Mouse (Mus musculus): ENCODE data around the gene Utp6. TPM values are rescaled to one million over a fixed set of nuclear protein-coding genes. Genes with fewer than 3 reads are reported as not detected.

Utp6 gene
- total RNA-seq, 2 experiments from 2014 or later: 29.5 to 112 TPM

DNA sequence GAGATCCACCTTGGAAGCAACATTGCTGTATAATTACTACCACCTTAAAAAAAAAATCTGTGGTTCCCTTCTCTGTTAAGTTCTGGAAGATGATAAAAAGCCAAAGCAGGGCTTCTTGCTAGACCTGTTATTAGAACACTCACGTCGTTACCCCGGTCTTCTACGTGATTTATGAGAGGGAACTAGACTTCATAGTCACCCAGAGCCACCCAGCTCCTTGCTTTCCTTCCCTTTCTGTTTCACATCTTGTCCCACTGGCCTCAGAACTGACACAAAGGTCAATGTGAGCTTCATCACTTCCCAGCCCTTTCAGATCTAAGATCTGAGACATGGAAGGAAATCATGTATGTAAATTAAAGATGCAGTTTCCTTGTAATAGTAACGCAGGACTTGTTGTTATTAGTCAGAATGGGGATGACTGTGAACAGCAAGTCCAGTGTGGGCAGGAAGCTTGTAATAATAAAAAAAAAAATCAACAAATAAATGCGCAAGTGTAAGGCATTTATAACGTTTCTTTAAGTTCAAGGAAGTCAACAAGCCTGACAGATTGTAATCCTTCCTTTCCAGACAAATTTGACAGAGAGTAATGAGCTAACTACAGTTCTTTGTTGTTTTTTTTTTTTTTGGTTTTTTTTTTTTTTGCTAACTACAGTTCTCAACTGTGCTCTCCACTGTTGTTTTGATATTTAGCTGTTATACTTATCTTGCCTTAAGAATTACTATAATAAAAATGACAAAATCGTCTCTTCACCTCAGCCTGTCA, 1.2 kb upstream of the Utp6 start:
- ATAC-seq (replicated peaks; ENCODE audit: poor library complexity): no peak

DNA sequence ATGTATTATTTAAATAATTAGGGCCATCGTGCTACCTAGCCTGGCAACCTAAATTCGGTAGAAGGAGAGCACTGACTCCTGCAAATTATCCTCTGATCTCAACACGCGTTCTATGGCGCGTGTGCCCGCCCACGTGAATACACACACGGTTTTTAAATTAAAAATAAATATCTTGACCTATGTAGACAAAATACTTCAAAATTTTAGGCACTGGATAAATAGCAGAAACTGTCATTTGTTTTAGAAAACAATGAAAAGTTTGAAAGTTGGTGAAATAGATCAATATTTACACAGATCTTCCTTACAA, 640 bp upstream of the Utp6 start:
- peak; percentile 11; the same call in 1 of the 2 replicates for ATAC-seq (replicated peaks; ENCODE audit: poor library complexity)

DNA sequence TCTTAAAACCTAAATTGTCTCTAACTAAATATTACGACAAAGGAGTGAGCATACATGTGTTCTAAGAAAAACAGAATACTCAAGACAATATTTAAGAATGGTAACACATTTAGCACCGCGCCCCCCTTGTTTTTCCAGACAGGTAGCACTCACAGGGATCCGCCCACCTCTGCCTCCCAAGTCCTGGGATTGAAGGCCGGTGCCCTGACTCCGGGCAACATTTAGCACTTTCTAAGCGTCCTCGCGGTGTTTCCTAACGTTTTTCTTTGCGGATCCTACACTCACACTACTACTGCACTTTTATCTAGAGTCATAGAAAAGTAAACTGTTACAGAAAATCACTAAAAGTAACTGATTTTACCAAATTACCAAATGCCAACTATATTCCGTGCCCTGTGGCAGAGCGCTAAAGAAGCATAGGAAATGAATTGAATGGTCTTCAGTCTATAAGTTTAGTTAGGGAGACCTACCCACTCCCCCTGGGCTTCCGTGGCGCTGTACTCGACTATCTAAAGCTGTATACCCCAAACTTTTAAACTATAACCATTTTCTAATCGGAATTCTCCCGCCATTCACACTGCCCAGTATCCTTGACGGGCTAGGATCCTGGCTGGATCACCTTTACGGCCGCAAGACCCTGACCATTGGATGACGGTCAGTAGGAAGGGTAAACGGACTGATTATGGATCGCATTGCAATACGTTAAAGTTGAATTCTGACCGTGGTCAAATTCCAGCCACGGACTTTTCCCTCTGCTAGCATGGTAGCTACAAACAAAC, 655 bp downstream of the Utp6 start:
- no peak; the same call in 1 of the 2 replicates for ATAC-seq (replicated peaks; ENCODE audit: poor library complexity)

DNA sequence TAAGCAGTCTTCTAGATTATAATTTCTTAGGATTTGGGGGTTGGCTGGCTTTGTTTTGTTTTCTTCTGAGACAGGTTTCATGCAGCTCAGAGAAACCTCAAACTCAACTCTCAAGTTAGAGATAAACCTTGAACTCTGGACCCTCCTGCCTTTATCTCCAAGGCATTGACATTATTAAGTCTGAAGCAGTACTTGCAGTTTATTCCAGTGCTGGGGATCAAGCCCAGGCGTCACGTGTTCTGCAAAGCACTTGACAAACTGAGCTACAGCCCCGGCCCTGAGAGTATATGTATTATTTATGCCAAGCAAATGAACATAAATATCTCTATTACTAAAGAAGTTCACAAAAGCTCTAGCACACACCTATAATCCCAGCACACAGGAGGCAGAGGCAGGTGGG, 14.9 kb downstream of the Utp6 start:
- ATAC-seq (replicated peaks; ENCODE audit: poor library complexity): no peak

DNA sequence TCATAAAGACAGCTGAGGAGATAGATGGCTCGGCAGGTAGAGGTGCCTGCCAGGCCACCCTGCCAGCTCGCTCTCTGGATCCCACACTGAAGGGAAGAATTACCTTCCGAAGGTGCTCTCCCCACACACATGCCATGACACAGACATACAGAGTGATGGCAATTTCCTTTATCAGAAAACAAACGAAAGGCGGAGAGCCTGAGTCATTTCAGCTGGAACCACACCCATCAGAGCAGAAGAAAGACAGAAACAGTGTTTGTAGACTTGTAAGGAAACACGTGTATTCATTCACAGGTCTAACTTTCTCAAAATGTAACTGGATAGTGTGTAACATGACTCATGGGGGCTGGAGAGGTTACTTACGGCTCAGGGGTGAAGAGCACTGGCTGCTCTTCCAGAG, 18.6 kb downstream of the Utp6 start:
- ATAC-seq (replicated peaks; ENCODE audit: poor library complexity): 0 out of 2 replicates have a peak, but pooled peaks have one; percentile 34

DNA sequence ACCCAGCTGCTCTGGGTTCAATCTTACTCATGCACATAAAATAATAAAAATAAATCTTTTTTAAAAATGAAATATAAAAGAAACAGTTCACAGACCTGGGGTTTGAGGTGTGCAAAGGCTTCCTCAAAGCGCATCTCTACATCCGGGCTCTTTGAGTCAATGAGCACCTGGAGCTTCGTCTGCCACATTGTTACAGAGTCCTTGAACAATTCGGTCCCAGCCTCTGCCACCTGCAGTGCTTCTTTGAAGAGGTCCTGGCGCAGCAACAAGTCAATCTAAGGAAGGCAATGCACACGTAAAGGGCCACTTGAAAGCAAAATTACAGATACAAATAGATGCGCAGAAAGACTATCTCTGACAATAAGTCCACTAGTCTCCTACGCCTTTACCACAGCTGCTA, 19.1 kb downstream of the Utp6 start:
- no peak for ATAC-seq (replicated peaks; ENCODE audit: poor library complexity)

DNA sequence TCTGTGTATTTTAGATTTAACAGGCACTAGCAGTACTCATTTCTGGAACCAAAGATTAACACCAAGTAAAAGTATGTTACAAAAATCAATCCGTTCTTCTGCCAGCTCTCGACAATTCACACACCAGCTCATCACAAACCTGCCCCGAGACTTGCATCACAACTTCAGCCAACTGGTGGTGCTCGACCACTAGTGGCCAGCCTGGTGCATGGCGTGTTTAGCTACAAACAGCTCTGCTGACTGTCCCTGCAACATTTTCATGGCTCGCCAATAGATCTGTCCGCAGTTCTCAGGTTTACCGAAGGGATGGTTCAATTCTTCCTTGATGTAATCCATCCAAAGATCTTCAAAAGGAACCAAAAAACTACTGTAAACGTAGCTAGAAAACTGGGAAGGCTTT, 26.4 kb downstream of the Utp6 start:
- ATAC-seq (replicated peaks; ENCODE audit: poor library complexity): no peak

DNA sequence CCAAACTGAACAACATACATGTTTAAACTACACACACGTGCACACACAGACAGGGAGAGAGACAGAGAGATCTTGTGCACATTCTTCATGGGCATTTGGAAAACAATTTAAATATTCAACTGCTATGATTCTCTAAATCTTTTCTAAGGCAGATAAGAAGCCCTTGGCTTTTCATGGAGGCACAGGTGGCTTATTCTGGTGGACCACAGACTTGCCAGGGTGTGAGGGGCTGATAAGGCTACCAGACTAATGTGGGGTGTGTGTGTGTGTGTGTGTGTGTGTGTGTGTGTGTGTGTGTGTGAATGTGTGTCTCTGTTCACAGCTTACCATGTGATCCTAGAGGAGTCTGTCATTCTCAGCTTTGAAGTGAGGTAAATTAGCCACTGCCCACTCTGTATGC, 39.4 kb downstream of the Utp6 start:
- ATAC-seq (replicated peaks; ENCODE audit: poor library complexity): peak; percentile 51

DNA sequence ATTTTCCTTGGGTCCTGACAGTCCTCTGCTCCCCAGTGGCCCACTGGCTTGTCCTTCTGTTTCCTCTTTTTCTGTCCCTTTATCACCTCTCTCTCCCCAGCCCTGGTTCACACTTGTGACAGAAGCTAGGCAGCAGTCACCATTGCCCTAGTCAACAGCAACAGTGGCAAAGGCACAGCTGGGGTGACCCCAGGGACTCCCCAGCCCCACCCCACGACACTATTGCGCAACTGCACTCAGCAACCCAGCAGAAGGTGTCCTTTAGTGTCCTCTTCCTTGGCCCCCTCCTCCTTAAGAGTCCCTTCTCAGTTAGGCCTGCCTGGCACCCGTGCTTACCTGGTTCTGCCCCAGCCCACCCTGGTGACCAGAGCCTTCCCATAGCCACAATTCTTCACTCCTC, 40.0 kb downstream of the Utp6 start:
- 0 out of 2 replicates have a peak, but pooled peaks have one; percentile 24 for ATAC-seq (replicated peaks; ENCODE audit: poor library complexity)

DNA sequence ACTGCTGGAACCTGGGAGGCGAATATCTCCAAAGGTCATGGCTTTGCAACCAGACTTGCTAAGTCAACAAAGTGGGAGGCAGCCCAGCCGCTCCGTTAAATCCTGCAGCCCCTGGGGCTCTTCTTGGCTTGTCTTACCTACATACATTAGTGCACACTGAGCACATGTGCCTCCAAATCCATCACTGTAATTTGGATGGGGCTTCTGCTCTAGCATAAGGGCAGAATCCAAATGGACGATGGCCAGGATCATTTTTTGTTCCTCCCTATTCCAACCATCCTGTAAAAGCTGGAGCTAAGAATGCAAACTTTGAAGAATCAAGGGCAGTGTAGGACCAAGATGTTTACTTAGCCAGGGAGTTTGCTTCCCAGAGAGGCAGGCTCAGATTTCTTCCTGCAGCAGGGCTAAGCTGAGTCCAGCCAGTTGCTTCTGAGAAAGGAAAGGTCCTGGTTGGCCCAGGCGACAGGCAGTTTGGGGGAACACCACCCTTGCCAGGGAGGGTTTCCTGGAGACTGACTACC, 41.6 kb downstream of the Utp6 start:
- ATAC-seq (replicated peaks; ENCODE audit: poor library complexity): no peak

DNA sequence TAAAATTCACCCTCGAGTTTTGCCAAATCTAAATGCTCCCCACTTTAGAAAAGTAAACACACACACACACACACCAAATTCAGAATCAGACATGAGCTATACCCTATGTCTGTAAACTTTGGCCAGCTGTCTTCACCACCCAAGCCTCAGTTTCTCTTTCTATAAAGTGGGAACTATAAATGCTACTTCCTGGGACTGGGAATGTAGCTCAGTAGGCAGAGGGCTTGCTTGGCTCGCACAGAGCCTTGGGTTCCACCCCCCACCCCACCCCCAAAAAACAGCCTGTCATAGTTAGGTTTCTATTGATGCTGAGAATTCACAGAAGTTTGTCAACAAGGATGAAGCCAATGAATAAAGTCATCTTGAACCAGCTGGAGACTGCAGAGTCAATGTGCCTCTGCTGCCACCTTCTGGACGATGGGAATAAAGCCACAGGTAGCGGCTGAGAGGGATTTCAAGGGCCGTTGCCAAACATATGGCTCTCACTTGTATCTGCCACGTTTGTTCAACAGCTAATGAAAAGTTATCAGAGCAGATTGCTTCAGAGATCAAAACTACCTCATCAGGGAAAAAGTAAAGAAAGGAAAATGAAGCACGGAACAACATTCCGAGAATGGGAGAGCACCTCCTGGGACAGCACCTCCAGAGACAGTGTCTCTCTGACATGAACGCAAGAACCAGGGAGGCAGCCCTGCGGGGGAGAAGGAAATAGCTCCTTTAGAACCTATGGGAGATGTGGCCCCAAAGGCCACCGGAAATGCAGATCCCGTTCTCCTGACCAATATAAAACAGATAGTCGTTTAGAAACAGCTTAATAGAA, 42.3 kb downstream of the Utp6 start:
- ATAC-seq (replicated peaks; ENCODE audit: poor library complexity): peak; percentile 97

DNA sequence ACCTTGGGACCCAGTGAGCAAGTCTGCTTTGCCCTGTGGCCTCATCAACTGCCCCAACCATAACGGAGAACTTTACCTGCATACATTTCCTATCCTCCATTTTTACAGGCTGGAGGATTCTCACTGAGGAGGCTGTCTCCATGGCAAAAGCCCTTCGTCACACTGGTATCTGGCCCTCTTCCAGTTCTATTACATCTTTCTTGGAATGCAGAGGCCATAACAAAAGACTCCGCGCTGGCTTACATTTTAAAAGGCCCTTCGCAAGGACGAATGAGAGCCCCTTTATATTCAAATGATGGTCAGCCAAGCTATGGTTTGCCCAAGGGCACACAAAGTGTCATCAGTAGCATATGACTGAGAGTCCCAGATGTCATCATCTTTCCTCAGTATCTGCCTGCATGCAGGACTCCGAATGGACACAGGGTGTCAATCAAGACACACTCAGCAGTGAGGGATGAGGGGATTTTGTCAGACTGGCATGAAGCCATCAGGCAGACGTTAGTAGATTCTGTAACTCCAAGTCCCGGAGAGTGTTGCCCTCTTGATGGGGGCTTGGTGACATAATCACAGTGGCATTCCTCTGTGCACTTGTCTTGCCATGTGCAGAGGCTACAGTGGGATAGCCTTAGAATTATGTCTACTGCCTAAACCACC, 46.4 kb downstream of the Utp6 start:
- no peak for ATAC-seq (replicated peaks; ENCODE audit: poor library complexity)

DNA sequence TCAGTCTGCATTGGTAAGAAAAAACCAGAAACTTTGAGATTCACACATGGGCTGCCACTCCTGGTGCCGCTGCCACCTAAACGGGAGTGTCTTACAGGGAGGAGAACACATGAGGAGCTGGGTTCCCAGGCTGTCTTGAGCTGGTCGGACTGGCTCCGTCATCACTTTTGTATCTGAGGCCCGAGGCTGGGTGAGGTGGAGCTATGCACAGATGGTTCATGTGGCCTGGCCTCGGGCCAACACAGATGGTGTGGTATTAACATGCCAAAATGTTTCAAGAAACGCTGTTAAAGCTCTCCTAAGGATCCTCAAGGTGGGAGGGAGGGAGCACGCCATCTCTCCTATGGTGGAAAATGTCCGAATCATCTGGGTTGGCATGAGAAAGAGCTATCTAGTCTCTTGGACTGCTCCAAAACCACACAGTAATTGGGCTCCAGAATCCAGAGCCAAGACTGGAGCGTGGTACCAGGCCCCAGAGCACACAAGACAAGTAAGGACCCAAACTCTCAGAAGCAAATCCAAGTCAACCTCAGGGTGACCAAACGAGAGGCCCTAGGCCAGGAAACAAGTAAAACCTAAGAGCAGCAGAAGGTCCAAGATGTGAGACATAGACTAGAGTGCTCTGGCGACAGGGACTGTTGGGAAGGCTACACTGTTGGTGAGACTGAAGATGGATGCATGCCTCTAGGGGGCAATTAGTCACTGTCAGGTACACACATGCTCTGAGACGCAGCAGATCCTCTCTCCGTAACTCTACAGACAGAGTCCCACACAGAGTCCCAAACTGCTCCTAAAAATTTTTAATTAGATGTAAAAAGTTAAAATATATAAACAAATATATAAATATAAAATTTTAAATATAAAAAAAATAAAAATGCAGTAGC, 53.3 kb downstream of the Utp6 start:
- peak; percentile 79 for ATAC-seq (replicated peaks; ENCODE audit: poor library complexity)

DNA sequence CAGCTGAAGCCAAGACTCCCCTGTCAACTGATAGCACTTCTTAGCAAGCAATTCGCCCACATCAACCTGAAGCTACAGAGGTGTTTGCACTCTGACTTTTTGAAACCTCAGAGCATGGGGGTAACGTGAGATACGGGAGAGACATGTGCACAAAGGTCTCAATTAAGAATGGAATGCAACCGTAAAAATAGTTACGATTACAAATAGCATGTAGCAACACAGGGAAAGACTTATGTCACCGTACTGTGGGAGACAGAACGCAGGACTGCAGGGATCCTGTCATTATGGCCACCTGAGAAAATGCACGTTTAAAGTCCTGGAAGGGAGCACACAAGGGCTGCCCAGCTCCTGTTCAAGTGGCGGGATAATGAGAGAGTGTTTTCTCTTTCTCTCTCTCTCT, 55.3 kb downstream of the Utp6 start:
- no peak for ATAC-seq (replicated peaks; ENCODE audit: poor library complexity)

DNA sequence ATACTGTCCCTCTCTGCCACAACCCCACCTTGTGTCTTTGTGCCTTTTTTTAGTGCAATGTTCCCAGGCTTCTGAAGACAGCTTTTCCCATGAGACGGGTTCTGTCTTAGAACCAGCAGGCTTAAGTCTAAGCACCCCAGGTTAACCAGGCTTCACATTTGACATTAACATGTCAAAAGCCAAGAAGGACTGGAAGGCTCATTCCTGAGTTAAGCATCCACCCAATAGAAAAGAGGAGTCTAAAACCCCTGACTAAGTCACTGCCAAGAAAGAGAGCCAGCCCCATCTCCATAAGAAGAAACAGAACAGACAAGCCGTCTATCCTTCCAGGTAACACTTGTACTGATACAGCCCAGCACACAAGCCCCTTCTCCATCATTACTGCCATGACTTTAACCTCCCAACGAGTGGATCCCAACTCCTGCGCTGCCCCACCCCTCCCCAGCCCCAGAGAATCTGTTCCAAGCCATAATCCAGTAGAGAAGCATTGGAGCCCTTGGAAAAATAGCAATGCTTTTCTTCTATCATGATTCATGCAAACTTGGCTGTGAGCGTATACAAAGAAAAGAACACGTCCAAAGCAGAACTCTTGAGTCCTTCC, 59.2 kb downstream of the Utp6 start:
- no peak for ATAC-seq (replicated peaks; ENCODE audit: poor library complexity)

DNA sequence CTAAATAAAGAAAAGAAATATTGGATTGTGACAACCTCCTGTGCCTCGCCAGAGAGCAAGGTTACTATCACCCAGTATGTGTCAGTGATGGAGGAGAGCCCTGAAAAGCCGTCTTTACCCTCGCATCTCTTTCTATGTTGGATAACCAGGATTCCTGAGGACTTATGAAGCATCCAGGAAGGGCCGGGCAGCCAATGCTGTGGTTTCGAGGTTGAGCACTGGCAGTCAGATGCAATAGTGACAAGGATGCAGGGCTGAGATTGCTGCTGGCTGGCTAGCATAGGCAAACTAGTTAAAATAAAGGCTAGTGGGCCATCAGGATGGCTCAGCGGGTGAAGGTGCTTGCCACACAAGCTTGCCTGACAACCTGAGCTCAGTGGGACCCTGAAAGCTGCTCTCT, 61.0 kb downstream of the Utp6 start:
- ATAC-seq (replicated peaks; ENCODE audit: poor library complexity): no peak

DNA sequence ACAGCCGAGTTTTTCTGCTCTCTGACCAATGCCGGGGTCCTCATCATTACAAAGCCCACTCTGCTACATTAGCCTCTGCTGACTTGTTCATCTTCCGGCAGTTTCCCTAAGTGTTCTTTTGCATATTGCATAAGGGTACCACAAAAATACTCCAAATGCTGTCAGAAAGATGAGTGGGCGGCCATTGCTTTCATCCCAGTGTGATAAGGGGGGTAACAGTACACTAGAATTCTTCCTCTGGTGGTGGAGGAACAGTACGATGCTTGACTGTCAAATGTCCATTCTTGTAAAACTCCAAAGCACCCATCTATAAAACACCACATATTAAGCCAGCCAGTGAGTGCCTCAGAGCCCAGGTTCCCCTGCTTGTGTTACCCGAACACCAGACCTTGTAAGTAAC, 69.9 kb downstream of the Utp6 start:
- no peak for ATAC-seq (replicated peaks; ENCODE audit: poor library complexity)

DNA sequence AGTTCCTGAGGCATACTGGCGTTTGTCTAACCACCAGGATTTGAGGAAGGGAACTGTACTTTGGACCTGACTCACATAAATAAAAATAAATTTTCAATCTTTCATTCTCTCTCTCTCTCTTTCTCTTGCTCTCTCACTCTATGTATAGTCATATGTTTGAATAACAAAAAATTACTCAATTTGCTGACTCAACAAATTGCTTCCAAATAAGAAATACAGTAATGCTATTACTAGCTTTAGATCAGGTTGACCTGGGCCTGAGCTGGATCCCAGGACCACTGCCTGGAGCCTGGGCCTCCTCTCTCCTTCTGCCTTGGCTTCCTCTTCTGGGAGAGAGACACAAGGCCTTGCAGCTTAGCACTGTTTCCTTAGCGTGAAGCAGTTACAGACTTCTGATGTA, 71.4 kb downstream of the Utp6 start:
- no peak for ATAC-seq (replicated peaks; ENCODE audit: poor library complexity)

DNA sequence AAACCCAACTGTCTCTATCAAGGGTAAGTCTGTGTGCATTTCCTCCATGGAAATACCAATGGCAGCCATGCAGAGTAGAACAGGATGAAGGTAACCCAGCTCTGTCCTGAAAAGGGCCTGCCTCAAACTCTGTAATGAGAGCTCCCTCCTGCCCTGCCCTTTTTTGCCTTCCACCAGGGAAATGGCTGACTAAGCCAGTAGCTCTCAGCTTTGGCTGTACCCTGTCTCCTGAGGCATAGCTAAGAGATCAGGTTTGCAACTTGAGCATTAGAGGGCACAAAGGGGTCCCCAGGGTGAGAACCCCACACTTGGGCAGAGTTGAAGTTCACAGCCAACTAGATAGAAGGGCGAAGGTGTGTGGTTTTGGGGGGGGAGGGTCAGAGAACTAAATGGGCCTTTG, 75.2 kb downstream of the Utp6 start:
- ATAC-seq (replicated peaks; ENCODE audit: poor library complexity): no peak

DNA sequence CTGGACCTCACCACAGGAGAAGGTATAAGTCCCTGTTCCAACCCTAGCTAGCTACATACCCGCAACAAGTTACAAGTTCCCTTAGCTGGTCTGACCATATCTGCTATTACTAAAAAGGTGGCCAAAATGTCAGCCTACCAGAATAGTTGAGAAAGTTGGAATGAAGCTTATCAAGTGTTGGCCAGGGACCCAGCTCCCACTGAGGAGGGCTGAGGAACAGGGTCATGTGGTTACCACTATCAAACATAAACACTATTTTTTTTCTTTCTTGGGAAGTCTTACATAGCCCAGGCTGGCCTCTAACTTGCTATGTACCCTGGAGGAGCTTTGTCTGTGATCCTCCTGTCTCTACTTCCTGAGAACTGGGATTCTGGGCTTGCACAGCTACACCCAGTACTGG, 75.8 kb downstream of the Utp6 start:
- peak; percentile 70 for ATAC-seq (replicated peaks; ENCODE audit: poor library complexity)

Data from megakaryocyte progenitor cell, adult 5-6 weeks (primary cell).